Mouse (Mus musculus): ENCODE data around the gene Rnaseh2c. TPM values are rescaled to one million over a fixed set of nuclear protein-coding genes. Genes with fewer than 3 reads are reported as not detected.

The Rnaseh2c gene
- polyA plus RNA-seq, 1 experiment from 2014 or later, result 59.6 TPM

- ATAC-seq, result no peak
- Histone ChIP-seq H3K27me3 (replicated peaks; ENCODE audit: insufficient read depth, low read length) (no peaks in the 10 kb centered on the region), H3K9ac (replicated peaks; ENCODE audit: low read depth) (no peak overlapping the region), H3K4me2 (replicated peaks; ENCODE audit: low read depth, low read length) (no peak overlapping the region), H3K27ac (ENCODE audit: low read length) (no peak overlapping the region), H3K4me1 (ENCODE audit: insufficient read depth, low read depth, low read length) (peaks cover 11% of the 10 kb centered on the region), H3K4me3 (ENCODE audit: low read depth, low read length) (no peak overlapping the region), H3K36me3 (ENCODE audit: insufficient read depth, low read length) (peaks cover 32% of the 10 kb centered on the region; the same call in 1 of the 2 replicates), H3K9me3 (ENCODE audit: low read length) (no peaks in the 10 kb centered on the region)
- DNase-seq (ENCODE audit: low spot score), result no peak
- WGBS, result 85% methylated on average over 17 of the region's 17 CpGs
- no peak for TF ChIP-seq EP300 (IDR thresholded peaks at IDR 0.05)
- TF ChIP-seq CTCF (IDR thresholded peaks at IDR 0.05), result no peak
Measured at GRCm38 (mm10) chr19:5641021-5641420, 39.3 kb downstream of the Rnaseh2c start.

DNA sequence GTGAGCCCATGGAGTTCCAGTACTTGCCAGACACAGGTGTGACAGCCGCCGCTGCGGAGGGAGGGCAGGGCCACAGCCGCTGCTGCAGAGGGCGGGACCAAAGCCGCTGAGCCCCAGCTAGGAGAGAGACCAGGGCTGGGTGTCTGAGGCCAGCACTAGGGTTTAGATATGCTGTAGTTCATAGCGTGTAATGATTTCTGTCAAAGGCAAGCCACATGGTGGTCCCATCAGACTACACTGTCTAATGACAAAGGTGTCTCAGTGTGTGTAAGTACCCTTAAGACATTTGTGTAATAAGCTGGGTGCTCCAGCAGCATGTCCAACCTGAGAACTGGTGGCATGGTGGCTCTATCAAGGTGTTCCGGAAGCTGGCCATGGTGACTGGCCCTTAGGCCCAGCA lies 40.0 kb downstream of the Rnaseh2c start:
- Histone ChIP-seq H3K27ac (ENCODE audit: low read length) (no peak overlapping the region), H3K9ac (replicated peaks; ENCODE audit: low read depth) (no peak overlapping the region), H3K4me1 (ENCODE audit: insufficient read depth, low read depth, low read length) (peaks cover 10% of the 10 kb centered on the region), H3K27me3 (replicated peaks; ENCODE audit: insufficient read depth, low read length) (no peaks in the 10 kb centered on the region), H3K36me3 (ENCODE audit: insufficient read depth, low read length) (peaks cover 38% of the 10 kb centered on the region; the same call in 1 of the 2 replicates), H3K4me2 (replicated peaks; ENCODE audit: low read depth, low read length) (no peak overlapping the region), H3K9me3 (ENCODE audit: low read length) (no peaks in the 10 kb centered on the region), H3K4me3 (ENCODE audit: low read depth, low read length) (no peak overlapping the region)
- DNase-seq (ENCODE audit: low spot score) (no peak), ATAC-seq (no peak)
- 92% methylated on average over 8 of the region's 8 CpGs for WGBS
- no peak for TF ChIP-seq CTCF (IDR thresholded peaks at IDR 0.05)
- no peak for TF ChIP-seq EP300 (IDR thresholded peaks at IDR 0.05)

DNA sequence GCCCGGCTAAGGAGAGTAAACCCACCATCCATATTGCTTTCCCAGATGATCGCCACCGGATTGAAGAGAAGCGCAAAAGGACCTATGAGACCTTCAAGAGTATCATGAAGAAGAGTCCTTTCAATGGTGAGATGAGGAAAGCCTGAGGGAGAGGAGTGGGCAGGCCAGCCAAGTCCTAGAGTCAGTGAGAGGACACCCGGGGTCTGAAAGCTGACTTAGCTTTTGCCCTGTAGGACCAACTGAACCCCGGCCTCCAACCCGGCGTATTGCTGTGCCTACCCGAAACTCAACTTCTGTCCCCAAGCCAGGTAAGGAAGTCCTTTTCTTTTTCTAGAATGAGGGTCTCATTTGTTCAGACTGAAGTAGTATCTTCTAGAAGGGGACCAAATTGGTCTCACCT lies 43.6 kb downstream of the Rnaseh2c start:
- Histone ChIP-seq H3K4me3 (ENCODE audit: low read depth, low read length) (no peak overlapping the region), H3K36me3 (ENCODE audit: insufficient read depth, low read length) (peaks cover 42% of the 10 kb centered on the region; the same call in 1 of the 2 replicates), H3K9me3 (ENCODE audit: low read length) (no peaks in the 10 kb centered on the region), H3K27me3 (replicated peaks; ENCODE audit: insufficient read depth, low read length) (no peaks in the 10 kb centered on the region), H3K4me2 (replicated peaks; ENCODE audit: low read depth, low read length) (no peak overlapping the region), H3K9ac (replicated peaks; ENCODE audit: low read depth) (no peak overlapping the region), H3K4me1 (ENCODE audit: insufficient read depth, low read depth, low read length) (peaks cover 3% of the 10 kb centered on the region; the same call in 1 of the 2 replicates), H3K27ac (ENCODE audit: low read length) (no peak overlapping the region)
- no peak for DNase-seq (ENCODE audit: low spot score)
- no peak for ATAC-seq
- 97% methylated on average over 9 of the region's 9 CpGs for WGBS
- TF ChIP-seq EP300 (IDR thresholded peaks at IDR 0.05), result no peak

DNA sequence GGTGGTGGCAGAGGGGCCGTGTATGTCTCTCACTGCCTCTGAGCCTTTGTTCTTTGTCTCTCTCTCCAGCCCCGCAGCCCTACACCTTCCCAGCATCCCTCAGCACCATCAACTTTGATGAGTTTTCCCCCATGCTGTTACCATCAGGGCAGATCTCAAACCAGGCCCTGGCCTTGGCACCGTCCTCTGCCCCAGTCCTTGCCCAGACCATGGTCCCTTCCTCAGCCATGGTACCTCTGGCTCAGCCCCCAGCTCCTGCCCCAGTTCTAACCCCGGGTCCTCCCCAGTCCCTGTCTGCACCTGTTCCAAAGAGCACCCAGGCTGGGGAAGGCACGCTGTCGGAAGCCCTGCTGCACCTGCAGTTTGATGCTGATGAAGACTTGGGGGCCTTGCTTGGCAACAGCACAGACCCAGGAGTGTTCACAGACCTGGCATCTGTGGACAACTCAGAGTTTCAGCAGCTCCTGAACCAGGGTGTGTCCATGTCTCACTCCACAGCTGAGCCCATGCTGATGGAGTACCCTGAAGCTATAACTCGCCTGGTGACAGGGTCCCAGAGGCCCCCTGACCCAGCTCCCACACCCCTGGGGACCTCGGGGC lies 45.2 kb downstream of the Rnaseh2c start:
- H3K9me3 ChIP-seq (ENCODE audit: low read length), result no peaks in the 10 kb centered on the region
- ATAC-seq, result no peak
- H3K9ac ChIP-seq (replicated peaks; ENCODE audit: low read depth), result no peak overlapping the region
- TF ChIP-seq EP300 (IDR thresholded peaks at IDR 0.05) (no peak), CTCF (IDR thresholded peaks at IDR 0.05) (no peak)
- 97% methylated on average over 8 of the region's 8 CpGs for WGBS
- H3K27me3 ChIP-seq (replicated peaks; ENCODE audit: insufficient read depth, low read length), result no peaks in the 10 kb centered on the region
- no peak for DNase-seq (ENCODE audit: low spot score)
- peaks cover 3% of the 10 kb centered on the region; the same call in 1 of the 2 replicates for H3K4me1 ChIP-seq (ENCODE audit: insufficient read depth, low read depth, low read length)
- H3K36me3 ChIP-seq (ENCODE audit: insufficient read depth, low read length), result peaks cover 51% of the 10 kb centered on the region
- H3K27ac ChIP-seq (ENCODE audit: low read length), result no peak overlapping the region
- no peak overlapping the region for H3K4me3 ChIP-seq (ENCODE audit: low read depth, low read length)
- no peak overlapping the region for H3K4me2 ChIP-seq (replicated peaks; ENCODE audit: low read depth, low read length)

GRCm38 (mm10) chr19:5647791-5648190 lies 46.1 kb downstream of the Rnaseh2c start:
- H3K27ac ChIP-seq (ENCODE audit: low read length), result peak overlapping the region; percentile 87
- H3K36me3 ChIP-seq (ENCODE audit: insufficient read depth, low read length), result peaks cover 50% of the 10 kb centered on the region
- DNase-seq (ENCODE audit: low spot score), result no peak
- H3K4me2 ChIP-seq (replicated peaks; ENCODE audit: low read depth, low read length), result no peak overlapping the region
- H3K27me3 ChIP-seq (replicated peaks; ENCODE audit: insufficient read depth, low read length), result no peaks in the 10 kb centered on the region
- no peak for TF ChIP-seq EP300 (IDR thresholded peaks at IDR 0.05)
- no peak for TF ChIP-seq CTCF (IDR thresholded peaks at IDR 0.05)
- no peak for ATAC-seq
- H3K4me3 ChIP-seq (ENCODE audit: low read depth, low read length), result no peak overlapping the region
- no peak overlapping the region for H3K9ac ChIP-seq (replicated peaks; ENCODE audit: low read depth)
- WGBS, result 93% methylated on average over 6 of the region's 6 CpGs
- peaks cover 3% of the 10 kb centered on the region; the same call in 1 of the 2 replicates for H3K4me1 ChIP-seq (ENCODE audit: insufficient read depth, low read depth, low read length)
- H3K9me3 ChIP-seq (ENCODE audit: low read length), result no peaks in the 10 kb centered on the region

- peaks cover 56% of the 10 kb centered on the region for H3K36me3 ChIP-seq (ENCODE audit: insufficient read depth, low read length)
- 4% methylated on average over 26 of the region's 26 CpGs for WGBS
- TF ChIP-seq EP300 (IDR thresholded peaks at IDR 0.05) (no peak), CTCF (IDR thresholded peaks at IDR 0.05) (peak; percentile 58)
- peak overlapping the region; percentile 50 for H3K4me2 ChIP-seq (replicated peaks; ENCODE audit: low read depth, low read length)
- H3K27me3 ChIP-seq (replicated peaks; ENCODE audit: insufficient read depth, low read length), result no peaks in the 10 kb centered on the region
- DNase-seq (ENCODE audit: low spot score), result peak; percentile 97
- peak overlapping the region; percentile 87 for H3K27ac ChIP-seq (ENCODE audit: low read length)
- no peak overlapping the region for H3K4me3 ChIP-seq (ENCODE audit: low read depth, low read length)
- H3K4me1 ChIP-seq (ENCODE audit: insufficient read depth, low read depth, low read length), result peaks cover 3% of the 10 kb centered on the region; the same call in 1 of the 2 replicates
- H3K9ac ChIP-seq (replicated peaks; ENCODE audit: low read depth), result no peak overlapping the region
- no peaks in the 10 kb centered on the region for H3K9me3 ChIP-seq (ENCODE audit: low read length)
- peak; percentile 95 for ATAC-seq
Measured at GRCm38 (mm10) chr19:5648401-5649297, 47.0 kb downstream of the Rnaseh2c start.
